Mouse (Mus musculus): ENCODE results near the gene Onecut1. TPM values are rescaled to one million over a fixed set of nuclear protein-coding genes. Genes with fewer than 3 reads are reported as not detected.
A peak's percentile ranks its signal among the peaks of the same experiment; 100 is the strongest.

The Onecut1 gene
- polyA plus RNA-seq, 1 experiment from 2014 or later, result 3.5 TPM

- ATAC-seq (ENCODE audit: low read depth), result no peak
- Histone ChIP-seq H3K27me3 (ENCODE audit: control insufficient read depth, insufficient read depth, low read length) (peaks cover 40% of the 10 kb centered on the region), H3K9ac (replicated peaks; ENCODE audit: low read depth, low read length) (no peak overlapping the region)
These were observed 11.5 kb upstream of the Onecut1 start for GRCm38 (mm10) chr9:74849979-74850780.

GRCm38 (mm10) chr9:74850781-74851145 lies 11.0 kb upstream of the Onecut1 start:
- Histone ChIP-seq H3K9me3 (ENCODE audit: control insufficient read depth, low read length) (no peaks in the 10 kb centered on the region), H3K4me2 (ENCODE audit: low read depth, low read length) (no peak overlapping the region), H3K4me1 (ENCODE audit: control insufficient read depth, insufficient read depth, low read length) (peaks cover 10% of the 10 kb centered on the region; the same call in 1 of the 2 replicates), H3K36me3 (ENCODE audit: control insufficient read depth, insufficient read depth, low read length) (no peaks in the 10 kb centered on the region), H3K9ac (replicated peaks; ENCODE audit: low read depth, low read length) (no peak overlapping the region), H3K27ac (ENCODE audit: low read depth, low read length) (no peak overlapping the region), H3K4me3 (ENCODE audit: low read depth, low read length) (no peak overlapping the region), H3K27me3 (ENCODE audit: control insufficient read depth, insufficient read depth, low read length) (peaks cover 46% of the 10 kb centered on the region)
- no peak for ATAC-seq (ENCODE audit: low read depth)
- WGBS, result 4% methylated on average over 5 of the region's 5 CpGs

More at GRCm38 (mm10) chr9:74849979-74850780, 11.5 kb upstream of the Onecut1 start:
- 2% methylated on average over 12 of the region's 12 CpGs for WGBS
- H3K4me2 ChIP-seq (ENCODE audit: low read depth, low read length), result peak overlapping the region; percentile 44; the same call in 1 of the 2 replicates
- H3K4me3 ChIP-seq (ENCODE audit: low read depth, low read length), result peak overlapping the region; percentile 24; the same call in 1 of the 2 replicates
- H3K27ac ChIP-seq (ENCODE audit: low read depth, low read length), result peak overlapping the region; percentile 22; the same call in 1 of the 2 replicates
- no peaks in the 10 kb centered on the region for H3K36me3 ChIP-seq (ENCODE audit: control insufficient read depth, insufficient read depth, low read length)
- no peaks in the 10 kb centered on the region for H3K9me3 ChIP-seq (ENCODE audit: control insufficient read depth, low read length)
- H3K4me1 ChIP-seq (ENCODE audit: control insufficient read depth, insufficient read depth, low read length), result peaks cover 10% of the 10 kb centered on the region; the same call in 1 of the 2 replicates

DNA sequence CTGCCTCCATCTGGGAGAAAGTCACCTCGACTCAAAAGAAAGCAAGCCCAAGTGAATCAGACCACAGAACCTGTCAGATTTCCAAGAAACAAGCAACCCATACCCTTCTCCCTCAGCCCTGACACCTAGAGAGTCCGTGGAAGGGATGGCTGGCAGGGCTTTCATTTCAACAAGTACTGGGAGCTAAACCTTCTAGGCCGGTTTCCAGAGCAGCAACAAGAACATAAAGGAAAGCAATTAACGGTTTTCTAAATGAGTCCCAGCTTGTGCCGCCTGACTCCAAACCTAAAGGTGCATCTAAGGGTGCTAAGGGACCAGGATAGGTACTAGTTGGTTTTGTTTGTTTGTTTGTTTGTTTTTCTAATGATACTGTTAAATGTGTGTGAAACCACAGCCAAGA lies 10.1 kb upstream of the Onecut1 start:
- Histone ChIP-seq H3K4me2 (ENCODE audit: low read depth, low read length) (no peak overlapping the region), H3K9me3 (ENCODE audit: control insufficient read depth, low read length) (no peaks in the 10 kb centered on the region), H3K36me3 (ENCODE audit: control insufficient read depth, insufficient read depth, low read length) (no peaks in the 10 kb centered on the region), H3K27ac (ENCODE audit: low read depth, low read length) (no peak overlapping the region), H3K27me3 (ENCODE audit: control insufficient read depth, insufficient read depth, low read length) (peaks cover 48% of the 10 kb centered on the region), H3K9ac (replicated peaks; ENCODE audit: low read depth, low read length) (no peak overlapping the region), H3K4me3 (ENCODE audit: low read depth, low read length) (no peak overlapping the region), H3K4me1 (ENCODE audit: control insufficient read depth, insufficient read depth, low read length) (peaks cover 10% of the 10 kb centered on the region; the same call in 1 of the 2 replicates)
- under 1% methylated on average over 5 of the region's 5 CpGs for WGBS
- ATAC-seq (ENCODE audit: low read depth), result no peak

GRCm38 (mm10) chr9:74852361-74852760 lies 9.4 kb upstream of the Onecut1 start:
- H3K4me3 ChIP-seq (ENCODE audit: low read depth, low read length), result no peak overlapping the region
- peaks cover 47% of the 10 kb centered on the region for H3K27me3 ChIP-seq (ENCODE audit: control insufficient read depth, insufficient read depth, low read length)
- peaks cover 10% of the 10 kb centered on the region; the same call in 1 of the 2 replicates for H3K4me1 ChIP-seq (ENCODE audit: control insufficient read depth, insufficient read depth, low read length)
- no peaks in the 10 kb centered on the region for H3K36me3 ChIP-seq (ENCODE audit: control insufficient read depth, insufficient read depth, low read length)
- H3K9ac ChIP-seq (replicated peaks; ENCODE audit: low read depth, low read length), result no peak overlapping the region
- H3K9me3 ChIP-seq (ENCODE audit: control insufficient read depth, low read length), result no peaks in the 10 kb centered on the region
- no peak overlapping the region for H3K4me2 ChIP-seq (ENCODE audit: low read depth, low read length)
- H3K27ac ChIP-seq (ENCODE audit: low read depth, low read length), result no peak overlapping the region
- ATAC-seq (ENCODE audit: low read depth), result no peak
- 4% methylated on average over 4 of the region's 4 CpGs for WGBS

DNA sequence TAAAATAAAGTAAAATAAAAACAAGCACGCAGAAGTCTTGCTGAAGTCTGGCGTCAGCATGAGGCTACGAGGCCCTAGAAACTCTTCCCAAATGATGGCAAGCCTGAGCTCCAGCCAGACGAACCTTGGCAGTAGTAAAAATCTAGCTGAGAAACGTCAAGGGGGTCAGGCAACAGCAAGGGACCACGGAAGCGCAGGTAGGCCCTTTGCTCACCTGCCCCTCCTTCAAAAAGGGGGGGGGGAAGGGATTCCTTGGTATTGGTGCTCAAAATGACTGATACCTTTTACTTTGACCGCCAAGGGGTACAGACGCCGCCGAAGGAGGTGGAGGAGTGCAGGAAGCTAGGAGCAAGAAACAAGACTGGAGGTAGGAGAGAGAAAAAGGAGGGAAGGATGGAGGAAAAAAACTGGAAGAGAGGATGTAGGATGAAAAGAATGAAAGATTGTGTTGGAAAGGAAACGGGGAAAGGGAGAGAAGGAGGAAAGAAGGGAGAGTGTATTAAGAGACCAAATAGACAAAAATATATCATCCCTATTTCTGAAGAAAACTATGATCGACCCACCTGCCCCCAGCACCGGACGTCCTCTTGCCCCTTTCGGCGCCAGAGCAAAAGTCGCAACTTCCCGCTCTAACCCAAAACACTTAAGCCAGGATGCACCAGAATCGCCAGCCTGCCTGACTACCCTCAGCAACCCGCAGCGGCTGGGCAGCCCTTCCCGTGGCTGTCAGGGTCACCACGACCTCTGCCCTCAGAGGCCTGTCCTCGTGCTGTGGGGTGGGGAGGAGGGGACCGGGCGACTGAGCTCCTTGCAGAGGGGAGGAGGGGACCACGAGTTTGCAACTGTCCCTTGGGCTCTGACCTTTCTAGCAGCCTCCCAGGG lies 8.3 kb upstream of the Onecut1 start:
- Histone ChIP-seq H3K4me1 (ENCODE audit: control insufficient read depth, insufficient read depth, low read length) (peaks cover 9% of the 10 kb centered on the region; the same call in 1 of the 2 replicates), H3K9me3 (ENCODE audit: control insufficient read depth, low read length) (no peaks in the 10 kb centered on the region), H3K4me2 (ENCODE audit: low read depth, low read length) (no peak overlapping the region), H3K36me3 (ENCODE audit: control insufficient read depth, insufficient read depth, low read length) (no peaks in the 10 kb centered on the region), H3K27ac (ENCODE audit: low read depth, low read length) (no peak overlapping the region), H3K4me3 (ENCODE audit: low read depth, low read length) (no peak overlapping the region), H3K9ac (replicated peaks; ENCODE audit: low read depth, low read length) (no peak overlapping the region), H3K27me3 (ENCODE audit: control insufficient read depth, insufficient read depth, low read length) (peaks cover 56% of the 10 kb centered on the region)
- no peak for ATAC-seq (ENCODE audit: low read depth)
- 2% methylated on average over 27 of the region's 28 CpGs for WGBS

DNA sequence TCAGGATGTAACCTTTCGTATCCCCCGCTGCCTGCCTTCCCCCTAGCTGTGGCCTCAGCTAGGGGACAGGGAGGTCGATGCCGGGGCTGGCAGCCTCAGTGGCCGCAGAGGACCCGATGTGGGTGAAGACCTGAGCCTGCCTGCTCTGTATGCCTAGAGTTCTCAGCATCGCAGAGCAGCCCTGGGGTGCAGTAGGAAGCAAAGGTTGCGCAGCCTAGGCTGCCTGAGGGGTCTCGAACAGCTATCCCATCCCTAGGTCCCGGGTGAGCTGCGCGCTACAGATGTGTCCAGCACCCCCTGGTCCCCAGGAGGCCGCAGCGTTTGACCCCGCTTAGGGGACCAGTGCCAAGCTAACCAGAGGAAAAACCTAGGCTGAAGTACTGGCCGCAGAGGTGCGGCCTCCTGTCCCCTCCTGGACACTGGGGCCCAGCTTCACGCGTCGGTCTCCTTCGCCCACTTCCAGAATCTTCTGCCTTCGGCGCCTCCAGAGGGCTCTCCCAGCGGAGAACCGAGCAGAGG lies 7.6 kb upstream of the Onecut1 start:
- Histone ChIP-seq H3K9me3 (ENCODE audit: control insufficient read depth, low read length) (no peaks in the 10 kb centered on the region), H3K27ac (ENCODE audit: low read depth, low read length) (no peak overlapping the region), H3K4me2 (ENCODE audit: low read depth, low read length) (no peak overlapping the region), H3K9ac (replicated peaks; ENCODE audit: low read depth, low read length) (no peak overlapping the region), H3K4me3 (ENCODE audit: low read depth, low read length) (no peak overlapping the region), H3K27me3 (ENCODE audit: control insufficient read depth, insufficient read depth, low read length) (peaks cover 61% of the 10 kb centered on the region), H3K36me3 (ENCODE audit: control insufficient read depth, insufficient read depth, low read length) (no peaks in the 10 kb centered on the region), H3K4me1 (ENCODE audit: control insufficient read depth, insufficient read depth, low read length) (peaks cover 3% of the 10 kb centered on the region; the same call in 1 of the 2 replicates)
- no peak for ATAC-seq (ENCODE audit: low read depth)
- 2% methylated on average over 24 of the region's 25 CpGs for WGBS

- Histone ChIP-seq H3K27me3 (ENCODE audit: control insufficient read depth, insufficient read depth, low read length) (peaks cover 68% of the 10 kb centered on the region), H3K4me2 (ENCODE audit: low read depth, low read length) (no peak overlapping the region), H3K4me3 (ENCODE audit: low read depth, low read length) (no peak overlapping the region), H3K9ac (replicated peaks; ENCODE audit: low read depth, low read length) (no peak overlapping the region), H3K36me3 (ENCODE audit: control insufficient read depth, insufficient read depth, low read length) (no peaks in the 10 kb centered on the region), H3K27ac (ENCODE audit: low read depth, low read length) (no peak overlapping the region), H3K4me1 (ENCODE audit: control insufficient read depth, insufficient read depth, low read length) (no peaks in the 10 kb centered on the region), H3K9me3 (ENCODE audit: control insufficient read depth, low read length) (no peaks in the 10 kb centered on the region)
- no peak for ATAC-seq (ENCODE audit: low read depth)
- WGBS, result 3% methylated on average over 4 of the region's 4 CpGs
These were observed 6.3 kb upstream of the Onecut1 start for GRCm38 (mm10) chr9:74855446-74855845.

- H3K36me3 ChIP-seq (ENCODE audit: control insufficient read depth, insufficient read depth, low read length), result no peaks in the 10 kb centered on the region
These were observed 4.9 kb upstream of the Onecut1 start for GRCm38 (mm10) chr9:74856578-74857507.

More at GRCm38 (mm10) chr9:74856578-74857507, 4.9 kb upstream of the Onecut1 start:
- Histone ChIP-seq H3K27ac (ENCODE audit: low read depth, low read length) (no peak overlapping the region), H3K4me1 (ENCODE audit: control insufficient read depth, insufficient read depth, low read length) (0 out of 2 replicates have a peak, but pooled peaks cover 3% of the 10 kb centered on the region), H3K9ac (replicated peaks; ENCODE audit: low read depth, low read length) (no peak overlapping the region), H3K4me3 (ENCODE audit: low read depth, low read length) (no peak overlapping the region), H3K4me2 (ENCODE audit: low read depth, low read length) (no peak overlapping the region), H3K9me3 (ENCODE audit: control insufficient read depth, low read length) (no peaks in the 10 kb centered on the region), H3K27me3 (ENCODE audit: control insufficient read depth, insufficient read depth, low read length) (peaks cover 67% of the 10 kb centered on the region)
- WGBS, result 2% methylated on average over 28 of the region's 28 CpGs
- no peak for ATAC-seq (ENCODE audit: low read depth)

Measured in neural tube, embryonic 14.5 days (tissue).